Mouse (Mus musculus): ENCODE results near the gene Skida1. TPM values are rescaled to one million over a fixed set of nuclear protein-coding genes. Genes with fewer than 3 reads are reported as not detected.

Gene Skida1
- polyA plus RNA-seq, 1 experiment, result 0.23 TPM

- H3K36me3 ChIP-seq (ENCODE audit: control insufficient read depth, insufficient read depth, low read length), result no peaks in the 10 kb centered on the region
- 22% methylated on average over 26 of the region's 26 CpGs for WGBS
- peaks cover 11% of the 10 kb centered on the region for H3K4me1 ChIP-seq (ENCODE audit: control insufficient read depth, insufficient read depth, insufficient read length, low read length)
- TF ChIP-seq POLR2A (IDR thresholded peaks at IDR 0.05; ENCODE audit: low read depth, low read length) (no peak), CTCF (IDR thresholded peaks at IDR 0.05; ENCODE audit: extremely low read depth, insufficient read length, insufficient replicate concordance, low read depth, low read length) (no peak)
- no peak overlapping the region for H3K27ac ChIP-seq (ENCODE audit: insufficient read depth, low read depth, low read length)
- peak overlapping the region; percentile 37 for H3K4me3 ChIP-seq (ENCODE audit: low read depth, low read length)
- H3K27me3 ChIP-seq (ENCODE audit: control insufficient read depth, insufficient read depth, low read length), result peaks cover 29% of the 10 kb centered on the region
Measured at GRCm38 (mm10) chr2:18031271-18031821, 17.5 kb downstream of the Skida1 start.

GRCm38 (mm10) chr2:18030581-18030980, 18.3 kb downstream of the Skida1 start:
- TF ChIP-seq POLR2A (IDR thresholded peaks at IDR 0.05; ENCODE audit: low read depth, low read length), result no peak
- 89% methylated on average over 8 of the region's 8 CpGs for WGBS

DNA sequence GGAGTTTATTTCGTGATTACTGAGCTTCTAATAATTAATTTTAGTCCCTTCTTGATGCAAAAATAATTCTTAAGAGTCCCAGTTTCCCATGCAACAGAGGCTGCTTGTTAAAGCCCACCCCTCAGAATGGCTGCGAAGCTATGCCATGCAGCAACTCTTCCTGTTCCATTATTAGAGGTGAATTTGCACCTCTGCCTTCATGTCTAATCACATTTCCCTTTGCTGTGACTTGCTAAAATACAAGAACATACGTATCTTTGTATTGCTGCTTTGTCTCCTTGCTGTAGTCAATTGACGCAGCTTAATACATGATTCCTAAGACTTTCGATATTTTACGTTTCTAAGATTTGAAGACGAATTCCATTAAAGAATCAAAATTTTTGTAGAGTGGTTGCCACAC, 19.2 kb downstream of the Skida1 start:
- Histone ChIP-seq H3K27ac (ENCODE audit: insufficient read depth, low read depth, low read length) (no peak overlapping the region), H3K4me1 (ENCODE audit: control insufficient read depth, insufficient read depth, insufficient read length, low read length) (peaks cover 14% of the 10 kb centered on the region), H3K4me3 (ENCODE audit: low read depth, low read length) (no peak overlapping the region), H3K27me3 (ENCODE audit: control insufficient read depth, insufficient read depth, low read length) (peaks cover 39% of the 10 kb centered on the region), H3K36me3 (ENCODE audit: control insufficient read depth, insufficient read depth, low read length) (no peaks in the 10 kb centered on the region)
- WGBS, result 95% methylated on average over 7 of the region's 7 CpGs
- no peak for TF ChIP-seq POLR2A (IDR thresholded peaks at IDR 0.05; ENCODE audit: low read depth, low read length)
- TF ChIP-seq CTCF (IDR thresholded peaks at IDR 0.05; ENCODE audit: extremely low read depth, insufficient read length, insufficient replicate concordance, low read depth, low read length), result no peak

More at GRCm38 (mm10) chr2:18030581-18030980, 18.3 kb downstream of the Skida1 start:
- H3K4me3 ChIP-seq (ENCODE audit: low read depth, low read length), result no peak overlapping the region
- no peaks in the 10 kb centered on the region for H3K36me3 ChIP-seq (ENCODE audit: control insufficient read depth, insufficient read depth, low read length)
- H3K27me3 ChIP-seq (ENCODE audit: control insufficient read depth, insufficient read depth, low read length), result peaks cover 37% of the 10 kb centered on the region
- H3K27ac ChIP-seq (ENCODE audit: insufficient read depth, low read depth, low read length), result no peak overlapping the region
- peaks cover 14% of the 10 kb centered on the region for H3K4me1 ChIP-seq (ENCODE audit: control insufficient read depth, insufficient read depth, insufficient read length, low read length)

- H3K36me3 ChIP-seq (ENCODE audit: control insufficient read depth, insufficient read depth, low read length), result no peaks in the 10 kb centered on the region
- peak overlapping the region; percentile 69 for H3K4me3 ChIP-seq (ENCODE audit: low read depth, low read length)
- peaks cover 35% of the 10 kb centered on the region for H3K27me3 ChIP-seq (ENCODE audit: control insufficient read depth, insufficient read depth, low read length)
- peak overlapping the region; percentile 29 for H3K27ac ChIP-seq (ENCODE audit: insufficient read depth, low read depth, low read length)
- TF ChIP-seq CTCF (IDR thresholded peaks at IDR 0.05; ENCODE audit: extremely low read depth, insufficient read length, insufficient replicate concordance, low read depth, low read length) (no peak), POLR2A (IDR thresholded peaks at IDR 0.05; ENCODE audit: low read depth, low read length) (no peak)
- WGBS, result under 1% methylated on average over 61 of the region's 61 CpGs
- peaks cover 14% of the 10 kb centered on the region for H3K4me1 ChIP-seq (ENCODE audit: control insufficient read depth, insufficient read depth, insufficient read length, low read length)
Measured at GRCm38 (mm10) chr2:18028140-18029021, 20.5 kb downstream of the Skida1 start.

- H3K4me1 ChIP-seq (ENCODE audit: control insufficient read depth, insufficient read depth, insufficient read length, low read length), result peaks cover 14% of the 10 kb centered on the region
- TF ChIP-seq CTCF (IDR thresholded peaks at IDR 0.05; ENCODE audit: extremely low read depth, insufficient read length, insufficient replicate concordance, low read depth, low read length), result peak; percentile 96
- no peak; the same call in 1 of the 2 replicates for TF ChIP-seq POLR2A (IDR thresholded peaks at IDR 0.05; ENCODE audit: low read depth, low read length)
- H3K36me3 ChIP-seq (ENCODE audit: control insufficient read depth, insufficient read depth, low read length), result no peaks in the 10 kb centered on the region
- peaks cover 33% of the 10 kb centered on the region for H3K27me3 ChIP-seq (ENCODE audit: control insufficient read depth, insufficient read depth, low read length)
- 1% methylated on average over 44 of the region's 44 CpGs for WGBS
- H3K27ac ChIP-seq (ENCODE audit: insufficient read depth, low read depth, low read length), result peak overlapping the region; percentile 25; the same call in 1 of the 2 replicates
- peak overlapping the region; percentile 69 for H3K4me3 ChIP-seq (ENCODE audit: low read depth, low read length)
Measured at GRCm38 (mm10) chr2:18027448-18028139, 21.3 kb downstream of the Skida1 start.

- under 1% methylated on average over 44 of the region's 44 CpGs for WGBS
- TF ChIP-seq CTCF (IDR thresholded peaks at IDR 0.05; ENCODE audit: extremely low read depth, insufficient read length, insufficient replicate concordance, low read depth, low read length), result no peak
- no peak for TF ChIP-seq POLR2A (IDR thresholded peaks at IDR 0.05; ENCODE audit: low read depth, low read length)
- H3K4me3 ChIP-seq (ENCODE audit: low read depth, low read length), result peak overlapping the region; percentile 66
- H3K27me3 ChIP-seq (ENCODE audit: control insufficient read depth, insufficient read depth, low read length), result peaks cover 21% of the 10 kb centered on the region
- no peaks in the 10 kb centered on the region for H3K36me3 ChIP-seq (ENCODE audit: control insufficient read depth, insufficient read depth, low read length)
- peaks cover 12% of the 10 kb centered on the region for H3K4me1 ChIP-seq (ENCODE audit: control insufficient read depth, insufficient read depth, insufficient read length, low read length)
- H3K27ac ChIP-seq (ENCODE audit: insufficient read depth, low read depth, low read length), result no peak overlapping the region
Measured at GRCm38 (mm10) chr2:18026116-18026947, 22.5 kb downstream of the Skida1 start.

Data from small intestine, adult 2 months (tissue).